Mouse (Mus musculus): ENCODE results near the gene Gm11983.
"Not testable (repeated sequence)": the region's sequence is repeated elsewhere in the genome, so short reads cannot be mapped to it uniquely, and the experiment has no call there.

Gm11983 gene

GRCm38 (mm10) chr11:6837554-6837953 is at the start of gene Gm11983:
TSS of gene Gm11983 (minus strand) at chr11:6837654.
- no peak for DNase-seq (ENCODE audit: low spot score)

GRCm38 (mm10) chr11:6883045-6883444 is 45.6 kb upstream of the Gm11983 start:
- DNase-seq (ENCODE audit: low spot score) = not testable (repeated sequence)

- DNase-seq (ENCODE audit: low spot score) = peak; percentile 1
Observed at GRCm38 (mm10) chr11:6881614-6882013, 44.2 kb upstream of the Gm11983 start.

- DNase-seq (ENCODE audit: low spot score) = no peak
Observed at GRCm38 (mm10) chr11:6877740-6878139, 40.3 kb upstream of the Gm11983 start.

GRCm38 (mm10) chr11:6870947-6871346 is 33.5 kb upstream of the Gm11983 start:
- no peak for DNase-seq (ENCODE audit: low spot score)

- no peak for DNase-seq (ENCODE audit: low spot score)
Observed at GRCm38 (mm10) chr11:6865536-6865935, 28.1 kb upstream of the Gm11983 start.

- no peak for DNase-seq (ENCODE audit: low spot score)
Observed at GRCm38 (mm10) chr11:6862185-6862584, 24.7 kb upstream of the Gm11983 start.

GRCm38 (mm10) chr11:6859898-6860858 is 22.7 kb upstream of the Gm11983 start:
- DNase-seq (ENCODE audit: low spot score) = no peak

GRCm38 (mm10) chr11:6859096-6859495 is 21.6 kb upstream of the Gm11983 start:
- DNase-seq (ENCODE audit: low spot score) = no peak

GRCm38 (mm10) chr11:6855942-6856341 is 18.5 kb upstream of the Gm11983 start:
- no peak for DNase-seq (ENCODE audit: low spot score)

GRCm38 (mm10) chr11:6853366-6853765 is 15.9 kb upstream of the Gm11983 start:
- DNase-seq (ENCODE audit: low spot score) = not testable (repeated sequence)

- no peak for DNase-seq (ENCODE audit: low spot score)
Observed at GRCm38 (mm10) chr11:6843831-6844230, 6.4 kb upstream of the Gm11983 start.

- DNase-seq (ENCODE audit: low spot score) = no peak
Observed at GRCm38 (mm10) chr11:6842160-6842559, 4.7 kb upstream of the Gm11983 start.

GRCm38 (mm10) chr11:6840775-6841174 is 3.3 kb upstream of the Gm11983 start:
- no peak for DNase-seq (ENCODE audit: low spot score)

GRCm38 (mm10) chr11:6834636-6835035 is 2.8 kb downstream of the Gm11983 start:
- DNase-seq (ENCODE audit: low spot score) = no peak

- DNase-seq (ENCODE audit: low spot score) = no peak
Observed at GRCm38 (mm10) chr11:6833731-6834130, 3.7 kb downstream of the Gm11983 start.

GRCm38 (mm10) chr11:6831931-6832330 is 5.5 kb downstream of the Gm11983 start:
- DNase-seq (ENCODE audit: low spot score) = no peak

- DNase-seq (ENCODE audit: low spot score) = no peak
Observed at GRCm38 (mm10) chr11:6828196-6828595, 9.3 kb downstream of the Gm11983 start.

GRCm38 (mm10) chr11:6826157-6826556 is 11.3 kb downstream of the Gm11983 start:
- no peak for DNase-seq (ENCODE audit: low spot score)

- DNase-seq (ENCODE audit: low spot score) = no peak
Observed at GRCm38 (mm10) chr11:6823176-6823575, 14.3 kb downstream of the Gm11983 start.

- no peak for DNase-seq (ENCODE audit: low spot score)
Observed at GRCm38 (mm10) chr11:6814486-6814885, 23.0 kb downstream of the Gm11983 start.

GRCm38 (mm10) chr11:6802879-6803278 is 34.6 kb downstream of the Gm11983 start:
- not testable (repeated sequence) for DNase-seq (ENCODE audit: low spot score)

- no peak for DNase-seq (ENCODE audit: low spot score)
Observed at GRCm38 (mm10) chr11:6790690-6791089, 46.8 kb downstream of the Gm11983 start.

Data from lung, postnatal 25 days (tissue).